Mouse (Mus musculus) MEL (cell line): ENCODE data around the gene Pik3c2b. TPM values are rescaled to one million over a fixed set of nuclear protein-coding genes. Genes with fewer than 3 reads are reported as not detected.

Experiments
- DNase-seq: peaks from one replicate; pipeline ENCODE4 v3.0.0; 2011; ENCODE audit warnings: low read depth, low spot score
- H3K27ac ChIP-seq: 2 replicates; pipeline ENCODE4 v1.5.1; 2012; ENCODE audit warnings: low read depth, mild to moderate bottlenecking, control low read depth, low read length, moderate library complexity; ENCODE audit not compliant: control insufficient read depth
- H3K27me3 ChIP-seq, 2 experiments: fragments of 150-350 bp in 1 of 2; sonication (generic) in 1 of 2; 2 replicates each; pipeline ENCODE4 v1.6.1; 2012; ENCODE audit warnings: low read length in 2 of 2, mild to moderate bottlenecking in 2 of 2, improper control_type of control experiment in 1 of 2, moderate library complexity in 1 of 2; ENCODE audit not compliant: insufficient read depth in 2 of 2, control insufficient read depth in 1 of 2
- H3K36me3 ChIP-seq, 2 experiments: 2 replicates each; pipeline ENCODE4 v1.6.1; 2012 to 2014; ENCODE audit warnings: low read length in 2 of 2, improper control_type of control experiment in 1 of 2, inconsistent platforms in 1 of 2, mild to moderate bottlenecking in 1 of 2; ENCODE audit not compliant: insufficient read depth in 2 of 2, control insufficient read depth in 1 of 2
- H3K4me1 ChIP-seq, 2 experiments: fragments of 150-350 bp in 1 of 2; sonication (generic) in 1 of 2; 2 replicates each; pipeline ENCODE4 v1.6.1; 2012; ENCODE audit warnings: low read length in 2 of 2, improper control_type of control experiment in 1 of 2, mild to moderate bottlenecking in 1 of 2; ENCODE audit not compliant: insufficient read depth in 2 of 2, control insufficient read depth in 1 of 2
- H3K4me3 ChIP-seq, 2 experiments: fragments of 150-350 bp in 1 of 2; sonication (generic) in 1 of 2; 2 replicates each; pipeline ENCODE4 v1.5.1; 2012; ENCODE audit warnings: low read depth in 2 of 2, low read length in 2 of 2, mild to moderate bottlenecking in 2 of 2, moderate library complexity in 2 of 2, control low read depth in 1 of 2, improper control_type of control experiment in 1 of 2; ENCODE audit not compliant: control insufficient read depth in 1 of 2, insufficient read depth in 1 of 2
- H3K79me2 ChIP-seq: 2 replicates; pipeline ENCODE4 v1.6.1; 2012; ENCODE audit warnings: mild to moderate bottlenecking, low read length, moderate library complexity; ENCODE audit not compliant: control insufficient read depth, poor library complexity, insufficient read depth
- H3K9ac ChIP-seq: 2 replicates; pipeline ENCODE4 v1.6.1; 2012; ENCODE audit warnings: low read depth, mild to moderate bottlenecking, control low read depth, low read length, moderate library complexity; ENCODE audit not compliant: control insufficient read depth, poor library complexity, severe bottlenecking
- H3K9me3 ChIP-seq: fragments of 150-350 bp; sonication (generic); replicated peaks from 2 replicates; pipeline ENCODE4 v1.6.1; 2012; ENCODE audit warnings: mild to moderate bottlenecking, low read length, improper control_type of control experiment, moderate library complexity; ENCODE audit not compliant: insufficient read depth
- BHLHE40 ChIP-seq: IDR thresholded peaks from 2 replicates; pipeline ENCODE4 v1.6.1; 2012; ENCODE audit warnings: low read depth, mild to moderate bottlenecking, inconsistent platforms, low read length, improper control_type of control experiment, borderline replicate concordance
- CHD1 ChIP-seq: IDR thresholded peaks from 2 replicates; pipeline ENCODE4 v1.6.1; 2012; ENCODE audit warnings: low read depth, mild to moderate bottlenecking, inconsistent platforms, low read length, improper control_type of control experiment
- CHD2 ChIP-seq: IDR thresholded peaks from 2 replicates; pipeline ENCODE4 v1.6.1; 2011; ENCODE audit warnings: low read length, improper control_type of control experiment
- CTCF ChIP-seq, 3 experiments: IDR thresholded peaks in 2 of 3; conservative IDR thresholded peaks in 1 of 3; 2 replicates each; pipeline ENCODE4 v1.5.1; 2011 to 2012; ENCODE audit warnings: low read length in 3 of 3, low read depth in 2 of 3, mild to moderate bottlenecking in 2 of 3, improper control_type of control experiment in 1 of 3, inconsistent platforms in 1 of 3, mixed read lengths in 1 of 3, moderate library complexity in 1 of 3; ENCODE audit not compliant: control insufficient read depth in 1 of 3, insufficient read depth in 1 of 3, poor library complexity in 1 of 3, severe bottlenecking in 1 of 3
- E2F4 ChIP-seq: IDR thresholded peaks from 2 replicates; pipeline ENCODE4 v1.6.1; 2011; ENCODE audit warnings: low read depth, low read length, improper control_type of control experiment, borderline replicate concordance
- EP300 ChIP-seq, 2 experiments: IDR thresholded peaks; 2 replicates each; pipeline ENCODE4 v1.6.1; 2011; ENCODE audit warnings: improper control_type of control experiment in 2 of 2, low read length in 2 of 2, low read depth in 1 of 2, mild to moderate bottlenecking in 1 of 2
- ETS1 ChIP-seq: IDR thresholded peaks from 2 replicates; pipeline ENCODE4 v1.6.1; 2012; ENCODE audit warnings: low read depth, mild to moderate bottlenecking, inconsistent platforms, low read length, improper control_type of control experiment, moderate library complexity
- GATA1 ChIP-seq: IDR thresholded peaks from 2 replicates; pipeline ENCODE4 v1.6.1; 2011; ENCODE audit warnings: low read depth, low read length, improper control_type of control experiment
- HCFC1 ChIP-seq: IDR thresholded peaks from 2 replicates; pipeline ENCODE4 v1.6.1; 2012; ENCODE audit warnings: low read depth, mild to moderate bottlenecking, inconsistent platforms, low read length, improper control_type of control experiment, moderate library complexity
- JUND ChIP-seq: IDR thresholded peaks from 2 replicates; pipeline ENCODE4 v1.6.1; 2011; ENCODE audit warnings: low read depth, mild to moderate bottlenecking, improper control_type of control experiment, low read length
- KAT2A ChIP-seq: conservative IDR thresholded peaks from 2 replicates; pipeline ENCODE4 v1.6.1; 2012; ENCODE audit warnings: low read depth, low read length, improper control_type of control experiment, inconsistent platforms
- MAFK ChIP-seq: IDR thresholded peaks from 2 replicates; pipeline ENCODE4 v1.6.1; 2011; ENCODE audit warnings: low read depth, mild to moderate bottlenecking, low read length, improper control_type of control experiment, borderline replicate concordance
- MAX ChIP-seq: IDR thresholded peaks from 2 replicates; pipeline ENCODE4 v1.6.1; 2011; ENCODE audit warnings: low read length, improper control_type of control experiment
- MAZ ChIP-seq: IDR thresholded peaks from 2 replicates; pipeline ENCODE4 v1.6.1; 2012; ENCODE audit warnings: low read depth, mild to moderate bottlenecking, inconsistent platforms, low read length, improper control_type of control experiment
- MEF2A ChIP-seq: IDR thresholded peaks from 2 replicates; pipeline ENCODE4 v1.6.1; 2014; ENCODE audit warnings: low read depth, mild to moderate bottlenecking, inconsistent platforms, low read length, improper control_type of control experiment; ENCODE audit not compliant: poor library complexity, insufficient replicate concordance, severe bottlenecking; ENCODE audit errors: extremely low read depth
- MXI1 ChIP-seq: IDR thresholded peaks from 2 replicates; pipeline ENCODE4 v1.6.1; 2011; ENCODE audit warnings: mild to moderate bottlenecking, low read depth, low read length, improper control_type of control experiment
- MYB ChIP-seq: IDR thresholded peaks from 2 replicates; pipeline ENCODE4 v1.6.1; 2011; ENCODE audit warnings: mild to moderate bottlenecking, low read depth, low read length, improper control_type of control experiment
- MYC ChIP-seq: IDR thresholded peaks from 2 replicates; pipeline ENCODE4 v1.6.1; 2011; ENCODE audit warnings: low read depth, mild to moderate bottlenecking, low read length, improper control_type of control experiment, moderate library complexity
- NELFE ChIP-seq: IDR thresholded peaks from 2 replicates; pipeline ENCODE4 v1.6.1; 2011; ENCODE audit warnings: low read depth, low read length, improper control_type of control experiment
- NRF1 ChIP-seq: IDR thresholded peaks from 2 replicates; pipeline ENCODE4 v1.6.1; 2014; ENCODE audit warnings: low read depth, mild to moderate bottlenecking, inconsistent platforms, low read length, improper control_type of control experiment, moderate library complexity; ENCODE audit not compliant: poor library complexity, insufficient read depth, severe bottlenecking
- POLR2A ChIP-seq, 2 experiments: IDR thresholded peaks; 2 replicates each; pipeline ENCODE4 v1.6.1; 2011 to 2012; ENCODE audit warnings: low read length in 2 of 2, mild to moderate bottlenecking in 2 of 2, control low read depth in 1 of 2, improper control_type of control experiment in 1 of 2, low read depth in 1 of 2, moderate library complexity in 1 of 2; ENCODE audit not compliant: control insufficient read depth in 1 of 2, insufficient read depth in 1 of 2, poor library complexity in 1 of 2
- POLR2AphosphoS2 ChIP-seq: IDR thresholded peaks from 2 replicates; pipeline ENCODE4 v1.6.1; 2011; ENCODE audit warnings: low read length, improper control_type of control experiment
- RAD21 ChIP-seq: IDR thresholded peaks from 2 replicates; pipeline ENCODE4 v1.6.1; 2011; ENCODE audit warnings: mild to moderate bottlenecking, low read depth, low read length, improper control_type of control experiment
- SIN3A ChIP-seq: IDR thresholded peaks from 2 replicates; pipeline ENCODE4 v1.6.1; 2012; ENCODE audit warnings: low read length, improper control_type of control experiment, inconsistent platforms
- SMC3 ChIP-seq: IDR thresholded peaks from 2 replicates; pipeline ENCODE4 v1.6.1; 2011; ENCODE audit warnings: low read depth, low read length, improper control_type of control experiment
- TAL1 ChIP-seq: IDR thresholded peaks from 2 replicates; pipeline ENCODE4 v1.6.1; 2012; ENCODE audit warnings: mild to moderate bottlenecking, inconsistent platforms, low read length, moderate library complexity, mixed read lengths
- TBP ChIP-seq: IDR thresholded peaks from 2 replicates; pipeline ENCODE4 v1.8.0; 2011; ENCODE audit warnings: low read depth, low read length, improper control_type of control experiment
- TCF12 ChIP-seq: IDR thresholded peaks from 2 replicates; pipeline ENCODE4 v1.6.1; 2014; ENCODE audit warnings: low read depth, mild to moderate bottlenecking, inconsistent platforms, low read length, improper control_type of control experiment, moderate library complexity
- USF1 ChIP-seq: IDR thresholded peaks from 2 replicates; pipeline ENCODE4 v1.6.1; 2014; ENCODE audit warnings: low read depth, mild to moderate bottlenecking, inconsistent platforms, low read length, improper control_type of control experiment, moderate library complexity
- USF2 ChIP-seq, 2 experiments: IDR thresholded peaks; 2 replicates each; pipeline ENCODE4 v1.6.1; 2011 to 2012; ENCODE audit warnings: improper control_type of control experiment in 2 of 2, low read length in 2 of 2, borderline replicate concordance in 1 of 2, inconsistent platforms in 1 of 2, low read depth in 1 of 2, mild to moderate bottlenecking in 1 of 2; ENCODE audit not compliant: insufficient read depth in 1 of 2
- ZC3H11A ChIP-seq: IDR thresholded peaks from 2 replicates; pipeline ENCODE4 v1.6.1; 2012; ENCODE audit warnings: low read depth, mild to moderate bottlenecking, inconsistent platforms, low read length, improper control_type of control experiment
- ZKSCAN1 ChIP-seq: IDR thresholded peaks from 2 replicates; pipeline ENCODE4 v1.6.1; 2012; ENCODE audit warnings: low read depth, mild to moderate bottlenecking, inconsistent platforms, low read length, improper control_type of control experiment, moderate library complexity
- ZMIZ1 ChIP-seq: IDR thresholded peaks from 2 replicates; pipeline ENCODE4 v1.6.1; 2012; ENCODE audit warnings: low read depth, mild to moderate bottlenecking, inconsistent platforms, low read length, improper control_type of control experiment, moderate library complexity
- ZNF384 ChIP-seq: IDR thresholded peaks from 2 replicates; pipeline ENCODE4 v1.6.1; 2012; ENCODE audit warnings: low read depth, mild to moderate bottlenecking, inconsistent platforms, low read length, improper control_type of control experiment
- polyA plus RNA-seq, 2 experiments: library from polyadenylated mRNA; stranded (reverse) in 1 of 2; unstranded in 1 of 2; fragments of >175 nt in 1 of 2; fragments of >200 nt in 1 of 2; gene quantifications; 2 replicates each; pipeline versions ENCODE4 v1.2.1 to v1.2.4; 2012; ENCODE audit warnings: low replicate concordance in 2 of 2, low read depth in 1 of 2; ENCODE audit not compliant: insufficient read length in 2 of 2, insufficient read depth in 1 of 2, missing spikeins in 1 of 2
- total RNA-seq: library from RNA; depleted of rRNA; stranded (reverse); fragments of 300-350 nt; gene quantifications from 2 replicates; pipeline ENCODE4 v1.2.3, GENCODE M21; 2012

The Pik3c2b gene
- total and polyA plus RNA-seq, 3 experiments: 2.9 to 3.2 TPM; not detected in 1

DNA sequence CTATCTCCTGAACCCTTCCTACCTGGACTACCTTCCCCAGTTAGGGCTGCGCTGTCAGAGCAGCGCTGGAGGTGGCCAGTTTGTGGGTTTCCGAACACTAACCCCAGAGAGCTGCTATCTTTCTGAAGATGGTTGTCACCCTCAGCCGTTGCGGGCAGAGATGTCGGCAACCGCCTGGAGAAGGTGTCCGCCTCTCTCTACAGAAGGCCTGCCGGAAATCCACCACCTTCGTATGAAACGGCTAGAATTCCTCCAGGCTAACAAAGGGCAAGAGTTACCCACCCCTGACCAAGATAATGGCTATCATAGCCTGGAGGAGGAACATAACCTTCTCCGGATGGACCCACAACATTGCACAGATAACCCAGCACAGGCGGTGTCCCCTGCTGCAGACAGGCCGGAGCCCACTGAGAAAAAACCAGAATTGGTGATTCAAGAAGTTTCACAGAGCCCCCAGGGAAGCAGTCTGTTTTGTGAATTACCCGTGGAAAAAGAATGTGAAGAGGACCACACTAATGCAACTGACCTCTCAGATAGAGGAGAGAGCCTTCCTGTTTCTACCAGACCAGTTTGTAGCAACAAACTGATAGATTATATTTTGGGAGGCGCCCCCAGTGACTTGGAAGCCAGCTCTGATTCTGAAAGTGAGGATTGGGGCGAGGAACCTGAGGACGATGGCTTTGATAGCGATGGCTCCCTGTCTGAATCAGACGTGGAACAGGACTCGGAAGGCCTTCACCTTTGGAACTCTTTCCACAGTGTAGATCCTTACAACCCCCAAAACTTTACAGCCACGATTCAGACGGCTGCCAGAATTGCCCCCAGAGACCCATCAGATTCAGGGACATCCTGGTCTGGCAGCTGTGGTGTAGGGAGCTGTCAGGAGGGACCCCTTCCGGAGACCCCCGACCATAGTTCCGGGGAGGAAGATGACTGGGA is 87.2 kb downstream of the Pik3c2b start:
- Histone ChIP-seq H3K79me2 (peaks cover 67% of the 10 kb centered on the region), H3K27me3 (no peaks in the 10 kb centered on the region), H3K4me3 (peak overlapping the region; percentile 84 to 94), H3K27ac (peak overlapping the region; percentile 79), H3K4me1 (peaks cover 4 to 10% of the 10 kb centered on the region in 2 experiments; a peak in 3 of 4 replicates), H3K9ac (peak overlapping the region; percentile 97), H3K36me3 (peaks cover 20 to 25% of the 10 kb centered on the region in 2 experiments), H3K9me3 (no peaks in the 10 kb centered on the region)
- DNase-seq: peak; percentile 56
- TF ChIP-seq POLR2AphosphoS2 (0 out of 2 replicates have a peak, but pooled peaks have one; percentile 1), JUND (0 out of 2 replicates have a peak, but pooled peaks have one; percentile 10), KAT2A (no peak), MAZ (peak; percentile 37; the same call in 1 of the 2 replicates), USF2 (IDR thresholded peaks at IDR 0.05; ENCODE audit: borderline replicate concordance in 1 of 2, insufficient read depth in 1 of 2, low read depth in 1 of 2, low read length in 2 of 2) (no peak), HCFC1 (no peak), GATA1 (peak; percentile 37; the same call in 1 of the 2 replicates), ZC3H11A (no peak), MAX (no peak), NRF1 (no peak), E2F4 (no peak), MEF2A (no peak), TBP (0 out of 2 replicates have a peak, but pooled peaks have one; percentile 29), SMC3 (0 out of 2 replicates have a peak, but pooled peaks have one; percentile 12), MXI1 (peak; percentile 34), TCF12 (peak; percentile 25; the same call in 1 of the 2 replicates), ZKSCAN1 (no peak), EP300 (IDR thresholded peaks at IDR 0.05; ENCODE audit: low read depth in 1 of 2, low read length in 2 of 2) (peak; percentile 12 to 47; a peak in 1 of 4 replicates), ETS1 (0 out of 2 replicates have a peak, but pooled peaks have one; percentile 8), TAL1 (no peak), RAD21 (no peak), ZNF384 (no peak), ZMIZ1 (no peak), CTCF (IDR thresholded peaks at IDR 0.05 in 2 of 3, conservative IDR thresholded peaks at IDR 0.05 in 1 of 3; ENCODE audit: control insufficient read depth in 1 of 3, insufficient read depth in 1 of 3, low read depth in 2 of 3, low read length in 3 of 3, poor library complexity in 1 of 3, severe bottlenecking in 1 of 3) (no peak), CHD1 (no peak; the same call in 1 of the 2 replicates), MAFK (no peak), USF1 (no peak), SIN3A (peak; percentile 77), MYC (0 out of 2 replicates have a peak, but pooled peaks have one; percentile 30), BHLHE40 (no peak), MYB (peak; percentile 40; the same call in 1 of the 2 replicates), CHD2 (no peak), NELFE (no peak; the same call in none of the 2 replicates), POLR2A (IDR thresholded peaks at IDR 0.05; ENCODE audit: control insufficient read depth in 1 of 2, insufficient read depth in 1 of 2, low read depth in 1 of 2, low read length in 2 of 2, poor library complexity in 1 of 2) (peak in 1 of 2 experiments; percentile 20; a peak in 1 of 4 replicates)
